Mouse (Mus musculus): ENCODE data around the gene Etv6. TPM values are rescaled to one million over a fixed set of nuclear protein-coding genes. Genes with fewer than 3 reads are reported as not detected.

The Etv6 gene
- polyA plus RNA-seq, 1 experiment from 2014 or later, result 5.3 TPM

DNA sequence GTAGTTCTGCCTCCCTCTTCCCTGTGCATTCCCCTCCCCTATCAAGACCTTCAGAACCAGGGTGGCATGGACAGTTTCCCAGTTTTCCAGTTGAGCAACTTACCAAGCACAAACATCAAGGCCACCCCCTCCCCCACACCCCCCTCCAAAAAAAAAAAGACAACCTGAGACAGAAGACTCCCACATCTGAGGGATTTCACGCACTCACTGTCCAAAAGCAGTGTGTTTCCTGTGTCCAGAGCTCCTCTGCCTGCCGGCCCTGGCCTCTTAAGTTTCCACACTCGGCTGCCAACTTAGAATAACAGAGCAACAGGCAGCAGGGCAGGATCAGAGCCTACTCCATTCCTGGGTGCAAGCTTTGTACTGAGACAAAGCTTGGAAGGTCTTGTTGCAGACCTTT, 207.6 kb downstream of the Etv6 start:
- H3K4me1 ChIP-seq (replicated peaks), result no peaks in the 10 kb centered on the region
- no peak overlapping the region for H3K27ac ChIP-seq (replicated peaks)
- WGBS, result 61% methylated on average over 3 of the region's 3 CpGs
- H3K4me3 ChIP-seq, result no peak overlapping the region
- no peaks in the 10 kb centered on the region for H3K9me3 ChIP-seq
- H3K27me3 ChIP-seq, result no peaks in the 10 kb centered on the region
- no peak overlapping the region for H3K9ac ChIP-seq
- no peak overlapping the region for H3K4me2 ChIP-seq
- no peaks in the 10 kb centered on the region for H3K36me3 ChIP-seq
- no peak for ATAC-seq (ENCODE audit: low FRiP score, low read depth)

GRCm38 (mm10) chr6:134243546-134243945, 208.0 kb downstream of the Etv6 start:
- no peak overlapping the region for H3K9ac ChIP-seq
- no peak overlapping the region for H3K4me2 ChIP-seq
- no peaks in the 10 kb centered on the region for H3K9me3 ChIP-seq
- ATAC-seq (ENCODE audit: low FRiP score, low read depth), result no peak
- 0 out of 2 replicates have a peak, but pooled peaks cover 2% of the 10 kb centered on the region for H3K36me3 ChIP-seq
- H3K27me3 ChIP-seq, result no peaks in the 10 kb centered on the region
- WGBS, result 86% methylated on average over 4 of the region's 4 CpGs
- H3K27ac ChIP-seq (replicated peaks), result no peak overlapping the region
- H3K4me1 ChIP-seq (replicated peaks), result 0 out of 2 replicates have a peak, but pooled peaks cover under 1% of the 10 kb centered on the region
- no peak overlapping the region for H3K4me3 ChIP-seq

DNA sequence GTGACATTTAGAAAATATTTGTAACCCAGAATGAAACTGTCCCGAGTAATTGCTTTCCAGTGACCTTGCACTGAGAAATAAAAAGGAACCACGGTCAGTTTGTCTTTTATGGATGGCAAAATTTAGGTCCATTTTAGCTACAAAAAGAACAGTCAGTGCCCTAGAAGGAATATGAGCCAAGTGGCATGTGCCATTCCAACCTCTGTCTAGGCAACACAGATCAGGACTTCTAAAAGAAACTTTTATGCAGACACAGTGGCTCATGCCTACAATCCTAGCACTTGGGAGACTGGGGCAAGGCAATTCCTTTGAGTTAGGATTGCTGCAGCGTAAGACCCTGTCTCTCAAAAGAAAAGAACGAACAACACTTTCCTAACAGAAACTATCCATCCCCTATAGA, 208.6 kb downstream of the Etv6 start:
- 90% methylated on average over 4 of the region's 4 CpGs for WGBS
- 0 out of 2 replicates have a peak, but pooled peaks cover 3% of the 10 kb centered on the region for H3K4me1 ChIP-seq (replicated peaks)
- ATAC-seq (ENCODE audit: low FRiP score, low read depth), result no peak
- 0 out of 2 replicates have a peak, but pooled peaks cover 2% of the 10 kb centered on the region for H3K36me3 ChIP-seq
- no peak overlapping the region for H3K4me3 ChIP-seq
- no peak overlapping the region for H3K4me2 ChIP-seq
- H3K9ac ChIP-seq, result no peak overlapping the region
- H3K9me3 ChIP-seq, result no peaks in the 10 kb centered on the region
- no peaks in the 10 kb centered on the region for H3K27me3 ChIP-seq
- H3K27ac ChIP-seq (replicated peaks), result no peak overlapping the region

- no peaks in the 10 kb centered on the region for H3K27me3 ChIP-seq
- H3K4me3 ChIP-seq, result no peak overlapping the region
- 0 out of 2 replicates have a peak, but pooled peaks cover 2% of the 10 kb centered on the region for H3K36me3 ChIP-seq
- ATAC-seq (ENCODE audit: low FRiP score, low read depth), result no peak
- no peaks in the 10 kb centered on the region for H3K9me3 ChIP-seq
- 80% methylated on average over 2 of the region's 2 CpGs for WGBS
- no peak overlapping the region for H3K9ac ChIP-seq
- no peak overlapping the region for H3K27ac ChIP-seq (replicated peaks)
- 0 out of 2 replicates have a peak, but pooled peaks cover 3% of the 10 kb centered on the region for H3K4me1 ChIP-seq (replicated peaks)
- no peak overlapping the region for H3K4me2 ChIP-seq
Measured at GRCm38 (mm10) chr6:134246109-134246508, 210.6 kb downstream of the Etv6 start.

GRCm38 (mm10) chr6:134247324-134247723, 211.8 kb downstream of the Etv6 start:
- Histone ChIP-seq H3K27me3 (no peaks in the 10 kb centered on the region), H3K9me3 (no peaks in the 10 kb centered on the region), H3K4me1 (replicated peaks) (0 out of 2 replicates have a peak, but pooled peaks cover 3% of the 10 kb centered on the region), H3K4me2 (no peak overlapping the region), H3K9ac (no peak overlapping the region), H3K27ac (replicated peaks) (no peak overlapping the region), H3K4me3 (no peak overlapping the region), H3K36me3 (0 out of 2 replicates have a peak, but pooled peaks cover 2% of the 10 kb centered on the region)
- WGBS, result 96% methylated on average over 9 of the region's 9 CpGs
- no peak for ATAC-seq (ENCODE audit: low FRiP score, low read depth)

GRCm38 (mm10) chr6:134248720-134249119, 213.2 kb downstream of the Etv6 start:
- WGBS, result 85% methylated on average over 19 of the region's 19 CpGs
- no peak overlapping the region; the same call in 1 of the 2 replicates for H3K27ac ChIP-seq (replicated peaks)
- ATAC-seq (ENCODE audit: low FRiP score, low read depth), result peak; percentile 46; the same call in 1 of the 2 replicates

DNA sequence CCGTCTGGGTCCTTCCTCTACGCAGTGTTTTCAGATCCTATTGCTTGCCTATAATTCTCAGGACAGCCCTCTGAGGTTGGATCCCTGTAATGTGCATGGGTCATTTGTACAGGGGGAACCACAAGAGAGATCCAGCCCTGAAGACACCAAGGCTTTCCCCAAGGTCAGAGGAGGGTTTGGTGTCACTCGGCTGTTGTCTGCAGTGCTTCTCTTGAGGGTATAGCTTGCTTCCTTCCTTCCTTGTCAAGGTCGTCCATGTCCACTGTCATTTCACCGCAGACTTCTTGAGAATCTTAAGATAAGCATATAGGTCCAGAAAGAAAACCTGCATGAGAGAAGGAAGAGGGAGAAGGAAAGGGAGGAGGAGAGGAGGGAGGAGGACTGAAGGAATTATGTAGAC, 215.3 kb downstream of the Etv6 start:
- Histone ChIP-seq H3K9ac (no peak overlapping the region), H3K36me3 (0 out of 2 replicates have a peak, but pooled peaks cover 2% of the 10 kb centered on the region), H3K27ac (replicated peaks) (no peak overlapping the region), H3K27me3 (no peaks in the 10 kb centered on the region), H3K4me2 (no peak overlapping the region), H3K4me3 (no peak overlapping the region), H3K9me3 (no peaks in the 10 kb centered on the region), H3K4me1 (replicated peaks) (0 out of 2 replicates have a peak, but pooled peaks cover 3% of the 10 kb centered on the region)
- ATAC-seq (ENCODE audit: low FRiP score, low read depth), result no peak
- WGBS, result 94% methylated on average over 5 of the region's 5 CpGs

More at GRCm38 (mm10) chr6:134248720-134249119, 213.2 kb downstream of the Etv6 start:
- no peak overlapping the region for H3K4me2 ChIP-seq
- no peaks in the 10 kb centered on the region for H3K9me3 ChIP-seq
- 0 out of 2 replicates have a peak, but pooled peaks cover 3% of the 10 kb centered on the region for H3K4me1 ChIP-seq (replicated peaks)
- no peaks in the 10 kb centered on the region for H3K27me3 ChIP-seq
- 0 out of 2 replicates have a peak, but pooled peaks cover 2% of the 10 kb centered on the region for H3K36me3 ChIP-seq
- no peak overlapping the region for H3K4me3 ChIP-seq
- no peak overlapping the region for H3K9ac ChIP-seq

DNA sequence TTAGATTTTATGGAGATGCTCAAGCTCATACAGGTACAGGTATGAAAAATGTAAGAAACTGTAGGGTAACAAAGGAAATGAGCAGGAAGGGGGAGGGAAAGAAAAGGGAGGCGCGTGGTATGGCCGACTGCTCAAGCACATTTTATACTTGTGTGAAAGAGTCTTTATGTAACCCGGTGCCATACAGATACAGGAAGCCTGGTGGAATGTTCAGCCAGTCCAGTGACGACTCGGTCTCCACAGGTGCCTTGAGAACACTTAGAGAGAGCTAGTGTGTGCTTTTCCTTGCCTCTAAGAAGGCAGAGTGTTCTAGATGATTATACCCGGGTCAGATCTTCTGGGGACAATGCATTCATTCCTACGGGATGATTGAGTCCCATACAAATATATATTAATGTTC, 215.9 kb downstream of the Etv6 start:
- Histone ChIP-seq H3K4me3 (no peak overlapping the region), H3K9me3 (no peaks in the 10 kb centered on the region), H3K36me3 (0 out of 2 replicates have a peak, but pooled peaks cover 2% of the 10 kb centered on the region), H3K27ac (replicated peaks) (no peak overlapping the region), H3K4me2 (no peak overlapping the region), H3K9ac (no peak overlapping the region), H3K4me1 (replicated peaks) (0 out of 2 replicates have a peak, but pooled peaks cover 3% of the 10 kb centered on the region), H3K27me3 (no peaks in the 10 kb centered on the region)
- 94% methylated on average over 8 of the region's 8 CpGs for WGBS
- no peak for ATAC-seq (ENCODE audit: low FRiP score, low read depth)

- Histone ChIP-seq H3K9me3 (no peaks in the 10 kb centered on the region), H3K27me3 (no peaks in the 10 kb centered on the region), H3K27ac (replicated peaks) (no peak overlapping the region), H3K36me3 (0 out of 2 replicates have a peak, but pooled peaks cover 2% of the 10 kb centered on the region), H3K4me3 (no peak overlapping the region), H3K4me1 (replicated peaks) (0 out of 2 replicates have a peak, but pooled peaks cover 3% of the 10 kb centered on the region), H3K9ac (no peak overlapping the region), H3K4me2 (no peak overlapping the region)
- WGBS, result 92% methylated on average over 8 of the region's 8 CpGs
- ATAC-seq (ENCODE audit: low FRiP score, low read depth), result no peak
Measured at GRCm38 (mm10) chr6:134252081-134252755, 216.7 kb downstream of the Etv6 start.

DNA sequence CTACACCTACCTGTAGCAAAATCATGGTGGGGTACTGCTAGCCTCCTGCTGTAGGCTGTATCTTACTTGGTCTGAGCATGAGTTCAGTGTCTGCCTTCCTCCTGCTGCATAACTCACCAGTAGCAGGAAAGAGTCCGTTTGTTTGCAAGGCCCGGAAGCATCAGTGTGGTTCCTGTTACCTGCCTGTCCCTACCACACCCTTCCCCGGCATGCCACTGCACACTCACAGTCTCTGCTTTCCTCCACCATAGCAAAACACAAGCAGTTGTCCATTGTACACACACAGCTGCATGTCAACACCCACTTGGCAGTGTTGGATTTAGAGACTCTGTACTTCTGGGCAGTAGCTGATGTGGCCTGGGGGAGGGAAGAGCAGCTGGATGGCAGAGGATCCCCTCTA, 220.9 kb downstream of the Etv6 start:
- 90% methylated on average over 3 of the region's 3 CpGs for WGBS
- ATAC-seq (ENCODE audit: low FRiP score, low read depth), result no peak
- Histone ChIP-seq H3K4me1 (replicated peaks) (no peaks in the 10 kb centered on the region), H3K27me3 (no peaks in the 10 kb centered on the region), H3K4me2 (no peak overlapping the region), H3K9me3 (no peaks in the 10 kb centered on the region), H3K9ac (no peak overlapping the region), H3K27ac (replicated peaks) (no peak overlapping the region), H3K4me3 (no peak overlapping the region), H3K36me3 (no peaks in the 10 kb centered on the region)

DNA sequence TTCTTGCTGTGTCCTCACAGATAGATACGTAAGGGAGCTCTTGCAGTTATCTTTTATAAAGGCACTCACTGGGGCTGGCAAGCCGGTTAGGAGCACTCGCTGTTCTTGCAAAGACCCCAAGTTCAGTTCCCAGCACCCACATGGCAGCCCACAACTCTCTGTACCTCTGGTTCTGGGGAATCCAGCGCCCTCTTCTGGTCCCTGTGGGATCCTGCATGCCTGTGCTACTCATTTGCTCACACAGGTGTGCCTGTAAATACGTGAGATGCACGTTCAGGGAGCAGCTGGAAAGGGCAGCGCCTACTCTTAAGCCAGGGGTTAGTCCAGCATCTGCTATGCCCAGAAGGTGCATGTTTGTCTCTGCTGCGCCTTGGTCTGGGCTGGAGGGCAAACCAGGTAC, 224.4 kb downstream of the Etv6 start:
- H3K9ac ChIP-seq, result no peak overlapping the region
- H3K4me3 ChIP-seq, result no peak overlapping the region
- no peak overlapping the region for H3K27ac ChIP-seq (replicated peaks)
- WGBS, result 94% methylated on average over 8 of the region's 8 CpGs
- ATAC-seq (ENCODE audit: low FRiP score, low read depth), result no peak
- no peak overlapping the region for H3K4me2 ChIP-seq
- peaks cover 7% of the 10 kb centered on the region; the same call in 1 of the 2 replicates for H3K36me3 ChIP-seq
- no peaks in the 10 kb centered on the region for H3K27me3 ChIP-seq
- no peaks in the 10 kb centered on the region for H3K9me3 ChIP-seq
- H3K4me1 ChIP-seq (replicated peaks), result no peaks in the 10 kb centered on the region

DNA sequence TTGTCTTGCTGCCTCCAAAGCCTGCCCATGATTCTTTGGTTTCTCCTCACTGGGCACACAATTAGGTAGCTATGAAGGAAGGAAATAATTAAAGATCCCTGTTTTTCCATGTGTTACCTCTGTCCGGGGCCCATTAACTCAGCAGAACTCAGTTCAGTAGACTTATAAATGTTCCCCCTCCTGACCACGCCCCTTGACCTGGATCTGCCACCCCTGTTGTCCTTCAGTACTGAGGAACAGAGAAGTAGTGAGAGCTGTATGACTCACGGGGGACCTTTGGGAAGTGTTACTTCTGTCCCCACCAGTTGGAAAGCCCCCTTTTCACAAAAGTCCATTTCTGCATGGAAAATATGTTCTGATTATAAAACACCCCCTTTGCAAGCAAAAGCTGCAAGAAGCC, 226.4 kb downstream of the Etv6 start:
- H3K9ac ChIP-seq, result no peak overlapping the region
- H3K4me2 ChIP-seq, result no peak overlapping the region
- no peak overlapping the region for H3K27ac ChIP-seq (replicated peaks)
- WGBS, result 87% methylated on average over 3 of the region's 3 CpGs
- H3K4me1 ChIP-seq (replicated peaks), result no peaks in the 10 kb centered on the region
- no peak overlapping the region for H3K4me3 ChIP-seq
- no peaks in the 10 kb centered on the region for H3K9me3 ChIP-seq
- H3K36me3 ChIP-seq, result peaks cover 11% of the 10 kb centered on the region; the same call in 1 of the 2 replicates
- no peak for ATAC-seq (ENCODE audit: low FRiP score, low read depth)
- no peaks in the 10 kb centered on the region for H3K27me3 ChIP-seq
